Mouse (Mus musculus) liver, adult 2 months (tissue): Measurements from ENCODE around the gene Hoxa5.

Experiments
- CTCF ChIP-seq: fragments of 200-500 bp; IDR thresholded peaks from 2 replicates; pipeline ENCODE4 v1.5.1; 2011; ENCODE audit warnings: low read depth, low read length, control low read depth
- POLR2A ChIP-seq: fragments of 200-500 bp; IDR thresholded peaks from 2 replicates; pipeline ENCODE4 v1.6.1; 2011; ENCODE audit warnings: low read length, control low read depth; ENCODE audit not compliant: insufficient read depth; ENCODE audit errors: extremely low read depth

DNA sequence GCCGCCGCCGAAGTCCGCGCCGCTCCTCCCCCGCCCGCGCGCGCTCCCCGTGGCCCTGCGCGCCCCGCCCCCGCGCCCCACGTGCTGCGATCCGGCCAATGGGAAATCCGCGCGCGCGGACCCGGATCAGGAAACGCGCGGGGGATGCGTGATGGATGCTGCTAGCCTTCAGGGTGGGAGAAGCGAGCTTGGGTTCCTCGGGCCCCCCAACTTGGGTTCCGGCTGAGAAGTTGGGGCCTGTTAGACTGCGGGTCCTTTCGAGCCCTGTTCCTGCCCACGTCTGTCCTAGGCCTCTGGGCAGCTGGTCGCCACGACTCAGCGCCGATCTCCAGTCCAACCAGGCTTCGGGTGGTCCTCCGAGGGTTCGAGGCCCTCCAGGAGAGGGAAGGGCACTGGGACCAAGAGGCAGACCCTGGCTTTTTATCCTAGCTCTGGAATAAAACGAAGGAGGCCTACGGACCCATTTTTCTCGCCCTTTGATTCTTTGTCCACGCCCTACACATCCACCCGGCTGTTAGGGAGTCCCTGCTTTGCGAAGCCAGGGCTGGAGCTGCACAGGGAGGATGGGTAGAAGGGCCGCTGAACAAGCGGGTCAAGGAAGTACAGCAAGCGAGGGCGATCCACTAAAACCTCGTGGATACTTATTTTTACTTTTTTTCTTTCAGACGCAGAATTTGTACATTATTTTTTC is 12.4 kb downstream of the Hoxa5 start:
- TF ChIP-seq POLR2A: peak; percentile 35; the same call in 1 of the 2 replicates
- TF ChIP-seq CTCF: no peak
